Mouse (Mus musculus) heart, embryonic 16.5 days (tissue): Measurements from ENCODE around the gene Smurf2. TPM values are rescaled to one million over a fixed set of nuclear protein-coding genes. Genes with fewer than 3 reads are reported as not detected.
A peak's percentile ranks its signal among the peaks of the same experiment; 100 is the strongest.

Experiments used
- ATAC-seq: fragments of 200-750 bp; cut with Nextera tagmentation; replicated peaks from 2 replicates; pipeline ENCODE4 v1.8.0; 2017; ENCODE audit warnings: moderate number of reproducible peaks; ENCODE audit not compliant: insufficient read depth, low FRiP score; ENCODE audit errors: extremely low read depth
- H3K27ac ChIP-seq: fragments of 300-500 bp; sonication (generic); 2 replicates; pipeline ENCODE4 v1.5.1; 2014; ENCODE audit warnings: mild to moderate bottlenecking, low read length, control low read depth, moderate library complexity
- H3K27me3 ChIP-seq: fragments of 300-500 bp; sonication (generic); 2 replicates; pipeline ENCODE4 v1.6.1; 2014; ENCODE audit warnings: low read length, mixed read lengths; ENCODE audit not compliant: control insufficient read depth, insufficient read depth
- H3K36me3 ChIP-seq: fragments of 300-500 bp; sonication (generic); 2 replicates; pipeline ENCODE4 v1.6.1; 2014; ENCODE audit not compliant: control insufficient read depth, insufficient read depth
- H3K4me1 ChIP-seq: fragments of 300-500 bp; sonication (generic); 2 replicates; pipeline ENCODE4 v1.6.1; 2014; ENCODE audit warnings: low read length, mixed read lengths; ENCODE audit not compliant: control insufficient read depth, insufficient read depth
- H3K4me2 ChIP-seq: fragments of 300-500 bp; sonication (generic); 2 replicates; pipeline ENCODE4 v1.6.1; 2014; ENCODE audit warnings: low read depth, mild to moderate bottlenecking, control low read depth, low read length
- H3K4me3 ChIP-seq: fragments of 300-500 bp; sonication (generic); 2 replicates; pipeline ENCODE4 v1.5.1; 2014; ENCODE audit warnings: mild to moderate bottlenecking, control low read depth, low read length
- H3K9ac ChIP-seq: fragments of 300-500 bp; sonication (generic); 2 replicates; pipeline ENCODE4 v1.6.1; 2014; ENCODE audit warnings: low read length, control low read depth
- H3K9me3 ChIP-seq: fragments of 300-500 bp; sonication (generic); replicated peaks from 2 replicates; pipeline ENCODE4 v1.6.1; 2016; ENCODE audit warnings: low read length; ENCODE audit not compliant: control insufficient read depth
- whole genome bisulfite sequencing: fragments of 180-500 bp; shearing (Covaris S2); extraction: QIAGEN DNeasy Blood & Tissue Kit; methylation state at CpG from one replicate; pipeline ENCODE4 v1.1.7; 2014; 5-methylcytosine and 5-hydroxymethylcytosine counted together
- microRNA-seq: library from miRNA; unstranded; fragments of <30 nt; microRNA quantifications from one replicate; pipeline ENCODE4, GENCODE M21; 2017
- polyA plus RNA-seq: library from polyadenylated mRNA; unstranded; fragments of >200 nt; fragmentation: Nextera tagmentation; extraction: Ambion mirVana; gene quantifications from 2 replicates; pipeline ENCODE4 v1.2.1, GENCODE M21; 2015

The Smurf2 gene
- polyA plus RNA-seq, 1 experiment from 2014 or later, result 10.2 TPM

DNA sequence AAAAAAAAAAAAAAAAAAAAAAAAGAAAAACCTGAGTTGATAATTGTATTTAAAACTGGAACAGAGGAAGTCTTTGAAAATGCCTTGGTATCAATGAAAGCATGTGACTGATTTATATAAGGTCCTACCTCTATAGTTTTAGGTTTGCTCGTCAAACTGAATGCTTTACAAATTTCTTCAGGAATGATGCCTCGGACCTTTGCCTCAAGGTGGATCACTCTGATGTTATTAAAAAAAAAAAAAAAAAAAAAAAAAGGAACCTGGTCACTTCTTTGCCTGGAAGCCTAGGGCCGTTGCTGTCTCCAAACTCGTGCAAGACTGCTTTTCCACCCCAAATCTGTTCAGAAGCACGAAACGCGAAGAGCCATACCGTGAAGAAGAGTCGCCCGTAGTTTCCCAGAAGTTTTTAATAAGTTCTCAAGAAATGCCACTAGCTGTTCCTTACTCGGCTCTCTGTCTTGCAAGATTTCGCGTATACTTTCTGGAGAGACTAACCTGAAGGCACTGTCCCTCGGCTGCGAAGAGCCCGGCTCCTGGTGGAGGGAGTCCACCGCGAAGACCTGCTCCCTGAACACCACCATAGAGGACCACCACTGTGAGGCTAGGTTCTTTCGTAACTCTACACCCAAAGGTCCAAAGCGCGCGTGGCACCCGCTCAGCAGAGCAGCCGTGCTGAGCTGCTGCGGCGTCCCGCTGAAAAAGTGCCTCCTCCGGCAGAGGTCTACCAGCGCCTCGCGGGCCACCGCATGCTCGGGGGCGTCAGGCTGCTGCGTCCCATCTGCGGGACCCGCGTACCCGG lies 141.7 kb downstream of the Smurf2 start:
- Histone ChIP-seq H3K4me1 (peaks cover 5% of the 10 kb centered on the region), H3K9ac (peak overlapping the region; percentile 94), H3K4me2 (peak overlapping the region; percentile 88), H3K9me3 (no peaks in the 10 kb centered on the region), H3K4me3 (peak overlapping the region; percentile 91), H3K36me3 (peaks cover 44% of the 10 kb centered on the region), H3K27ac (peak overlapping the region; percentile 97), H3K27me3 (no peaks in the 10 kb centered on the region)
- WGBS, result 2% methylated on average over 39 of the region's 39 CpGs
- ATAC-seq, result peak; percentile 82

DNA sequence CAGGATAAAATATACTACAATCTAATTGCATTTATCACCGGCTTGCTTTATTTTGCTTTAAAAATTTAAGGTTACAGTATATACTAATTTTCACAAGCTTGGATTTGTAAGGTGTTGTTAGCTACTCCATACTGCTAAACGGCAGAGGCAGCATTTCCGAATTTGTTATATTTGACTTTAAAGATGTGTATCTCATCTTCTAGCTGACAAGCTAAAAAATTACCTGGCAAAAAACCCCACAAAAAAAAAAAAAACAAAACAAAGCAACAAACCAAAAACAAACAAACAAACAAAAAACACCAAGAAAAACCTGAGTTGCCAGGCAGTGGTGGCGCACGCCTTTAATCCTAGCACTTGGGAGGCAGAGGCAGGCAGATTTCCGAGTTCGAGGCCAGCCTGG lies 142.4 kb downstream of the Smurf2 start:
- WGBS, result 88% methylated on average over 7 of the region's 7 CpGs
- H3K27ac ChIP-seq, result no peak overlapping the region
- peak overlapping the region; percentile 7; the same call in 1 of the 2 replicates for H3K4me3 ChIP-seq
- H3K4me1 ChIP-seq, result peaks cover 5% of the 10 kb centered on the region
- no peaks in the 10 kb centered on the region for H3K27me3 ChIP-seq
- peaks cover 39% of the 10 kb centered on the region for H3K36me3 ChIP-seq
- H3K9me3 ChIP-seq, result no peaks in the 10 kb centered on the region
- peak overlapping the region; percentile 88; the same call in 1 of the 2 replicates for H3K4me2 ChIP-seq
- no peak overlapping the region for H3K9ac ChIP-seq
- no peak for ATAC-seq

DNA sequence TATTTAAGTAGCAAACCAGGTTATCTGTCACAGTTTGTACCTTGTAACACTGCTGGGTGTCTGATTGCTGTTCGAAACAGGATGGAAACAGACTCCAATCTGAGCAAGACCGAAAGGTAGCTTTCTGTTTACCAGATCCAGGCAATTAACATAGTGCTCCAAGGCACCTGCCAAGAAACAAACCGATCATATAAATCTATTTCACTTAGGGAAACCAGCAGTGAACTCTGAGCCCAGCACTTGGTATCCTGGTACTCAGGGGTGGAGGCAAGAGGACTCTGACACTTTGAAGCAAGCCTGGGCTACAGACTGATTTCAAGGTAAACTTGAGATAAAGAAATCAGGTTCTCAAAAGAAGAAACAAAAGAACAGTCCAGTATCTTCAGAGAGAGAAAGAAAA lies 143.1 kb downstream of the Smurf2 start:
- H3K9ac ChIP-seq, result no peak overlapping the region
- no peak overlapping the region for H3K4me3 ChIP-seq
- H3K27me3 ChIP-seq, result no peaks in the 10 kb centered on the region
- WGBS, result 87% methylated on average over 3 of the region's 3 CpGs
- peaks cover 5% of the 10 kb centered on the region for H3K4me1 ChIP-seq
- H3K36me3 ChIP-seq, result peaks cover 38% of the 10 kb centered on the region
- no peak overlapping the region for H3K27ac ChIP-seq
- no peaks in the 10 kb centered on the region for H3K9me3 ChIP-seq
- no peak for ATAC-seq
- no peak overlapping the region for H3K4me2 ChIP-seq

DNA sequence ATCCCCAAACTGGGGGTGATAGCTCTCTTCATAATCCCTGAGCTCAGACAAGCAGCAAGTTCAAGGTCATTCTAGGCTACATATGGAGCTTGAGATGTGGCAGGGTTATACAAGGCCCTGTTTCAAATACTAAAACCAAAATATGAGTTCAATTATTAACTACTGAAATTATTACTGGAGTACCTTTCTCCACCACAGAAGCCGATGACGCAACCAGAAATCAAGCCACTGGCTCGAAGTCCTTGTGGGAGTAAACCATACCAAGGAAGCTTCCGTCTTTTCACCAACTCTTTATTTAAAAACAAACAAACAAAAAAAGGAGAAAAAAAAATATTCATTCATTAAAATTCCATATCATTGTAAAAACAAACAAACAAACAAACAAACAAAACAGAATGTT lies 143.6 kb downstream of the Smurf2 start:
- no peak for ATAC-seq
- Histone ChIP-seq H3K4me2 (no peak overlapping the region), H3K9me3 (no peaks in the 10 kb centered on the region), H3K4me3 (no peak overlapping the region), H3K27ac (no peak overlapping the region), H3K36me3 (peaks cover 38% of the 10 kb centered on the region), H3K27me3 (no peaks in the 10 kb centered on the region), H3K4me1 (peaks cover 5% of the 10 kb centered on the region), H3K9ac (no peak overlapping the region)
- 91% methylated on average over 4 of the region's 4 CpGs for WGBS

DNA sequence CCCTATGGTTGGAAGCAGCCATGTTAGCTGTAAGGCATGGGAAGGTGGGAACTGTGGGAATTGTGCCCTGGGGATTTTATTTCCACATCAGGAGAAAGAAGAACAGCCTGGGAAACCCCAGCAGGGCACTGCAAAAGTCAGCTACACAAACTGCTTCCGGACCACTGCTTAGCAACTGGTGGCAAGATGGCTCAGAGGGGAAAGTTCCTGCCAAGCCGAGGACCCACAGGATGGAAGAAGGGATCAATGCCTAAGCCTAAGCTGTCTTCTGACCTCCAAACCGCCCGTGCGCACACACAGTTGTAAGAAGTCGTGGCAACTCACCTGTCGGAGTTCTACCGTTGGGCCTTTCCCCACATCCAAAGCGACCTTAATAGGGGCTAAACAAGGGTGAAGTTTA lies 147.5 kb downstream of the Smurf2 start:
- Histone ChIP-seq H3K9ac (no peak overlapping the region), H3K36me3 (peaks cover 59% of the 10 kb centered on the region), H3K27ac (no peak overlapping the region), H3K27me3 (no peaks in the 10 kb centered on the region), H3K4me2 (no peak overlapping the region), H3K4me3 (no peak overlapping the region), H3K9me3 (no peaks in the 10 kb centered on the region; the same call in 1 of the 2 replicates), H3K4me1 (peaks cover 2% of the 10 kb centered on the region; the same call in 1 of the 2 replicates)
- WGBS, result 96% methylated on average over 9 of the region's 9 CpGs
- ATAC-seq, result no peak

DNA sequence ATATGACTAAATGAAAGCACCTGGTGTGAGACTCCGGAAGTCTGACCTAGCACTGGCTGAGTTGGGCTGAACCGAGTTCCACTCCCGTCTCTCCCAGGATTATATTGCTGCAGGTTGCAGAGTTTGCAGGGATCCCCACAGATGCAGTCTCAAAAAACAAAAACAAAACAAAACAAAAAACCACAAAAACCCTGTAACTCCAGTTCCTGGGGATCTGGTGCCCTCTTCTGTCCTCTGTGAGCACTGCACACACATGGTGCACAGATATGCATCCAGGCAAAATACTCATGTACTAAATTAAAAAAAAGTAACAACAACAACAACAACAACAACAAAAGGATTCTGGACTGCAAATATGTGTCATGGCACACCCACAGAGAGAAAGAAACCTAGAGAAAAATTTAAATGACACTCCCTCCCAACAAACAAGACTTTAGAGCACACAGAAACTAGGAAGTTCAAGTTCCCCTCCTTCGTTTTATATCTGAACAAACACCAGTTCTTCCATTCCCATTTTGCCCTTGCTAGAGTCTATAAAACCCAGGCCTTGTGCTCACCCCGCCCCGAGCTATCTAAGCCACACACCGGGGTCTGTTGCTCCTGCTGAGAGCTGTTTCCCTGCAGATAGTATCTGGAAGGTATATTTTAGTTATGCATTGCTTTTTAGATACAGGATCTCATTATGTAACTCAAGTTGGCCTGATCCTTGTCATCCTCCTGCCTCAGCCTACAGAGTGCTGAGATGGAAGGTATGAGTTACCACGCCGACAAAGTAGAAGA lies 150.1 kb downstream of the Smurf2 start:
- Histone ChIP-seq H3K4me3 (no peak overlapping the region), H3K9ac (no peak overlapping the region), H3K4me2 (no peak overlapping the region), H3K27me3 (no peaks in the 10 kb centered on the region), H3K27ac (no peak overlapping the region), H3K9me3 (peaks cover 3% of the 10 kb centered on the region), H3K36me3 (peaks cover 70% of the 10 kb centered on the region), H3K4me1 (no peaks in the 10 kb centered on the region)
- no peak for ATAC-seq
- WGBS, result 96% methylated on average over 9 of the region's 9 CpGs

Small RNAs within 50 kb of the gene (microRNA-seq; reads per million reads assigned to microRNA genes)
- gene Gm25994, result not detected
- 0.79 reads per million for gene Gm27322
- gene Mir3064, result 8.8 reads per million, percentile 26 among the genes with 10 or more reads in this experiment

Other genes starting within 250 kb of the Smurf2 start
- gene Pecam1, start 170.1 kb downstream of the Smurf2 start, polyA plus RNA-seq, result 80.4 and 87.7 TPM in 2 replicates
- 1.8 and 2.2 TPM in 2 replicates for gene Milr1, start 169.5 kb downstream of the Smurf2 start, polyA plus RNA-seq
- 6.4 and 7.8 TPM in 2 replicates for gene Polg2, start 141.2 kb downstream of the Smurf2 start, polyA plus RNA-seq
- gene Ddx5, start 131.5 kb downstream of the Smurf2 start, polyA plus RNA-seq, result 213 and 237 TPM in 2 replicates
- gene Cep95, start 131.5 kb downstream of the Smurf2 start, polyA plus RNA-seq, result 14.2 and 15.1 TPM in 2 replicates
- 235 and 294 TPM in 2 replicates for gene Kpna2, start 78.8 kb upstream of the Smurf2 start, polyA plus RNA-seq
- 1.6 and 3.7 TPM in 2 replicates for gene 1810010H24Rik, start 105.0 kb upstream of the Smurf2 start, polyA plus RNA-seq
- gene Bptf, start 211.4 kb upstream of the Smurf2 start, polyA plus RNA-seq, result 17.8 and 18.4 TPM in 2 replicates